Mouse (Mus musculus) liver, embryonic 16.5 days (tissue): Measurements from ENCODE around the gene Dgkz. TPM values are rescaled to one million over a fixed set of nuclear protein-coding genes. Genes with fewer than 3 reads are reported as not detected.

Source experiments
- ATAC-seq: fragments of 200-750 bp; cut with Nextera tagmentation; 2 replicates; pipeline ENCODE4 v1.8.0; 2017; ENCODE audit warnings: low read depth, mild to moderate bottlenecking, moderate number of reproducible peaks, moderate library complexity
- H3K27ac ChIP-seq: fragments of 300-500 bp; sonication (generic); 2 replicates; pipeline ENCODE4 v1.5.1; 2014; ENCODE audit warnings: mild to moderate bottlenecking, low read length
- H3K27me3 ChIP-seq: fragments of 300-500 bp; sonication (generic); 2 replicates; pipeline ENCODE4 v1.6.1; 2014; ENCODE audit warnings: low read depth, low read length, mixed read lengths; ENCODE audit not compliant: control insufficient read depth, insufficient read depth
- H3K36me3 ChIP-seq: fragments of 300-500 bp; sonication (generic); 2 replicates; pipeline ENCODE4 v1.6.1; 2014; ENCODE audit warnings: mild to moderate bottlenecking; ENCODE audit not compliant: control insufficient read depth, insufficient read depth
- H3K4me1 ChIP-seq: fragments of 300-500 bp; sonication (generic); 2 replicates; pipeline ENCODE4 v1.6.1; 2014; ENCODE audit warnings: low read depth, low read length, mixed read lengths; ENCODE audit not compliant: control insufficient read depth
- H3K4me2 ChIP-seq: fragments of 300-500 bp; sonication (generic); 2 replicates; pipeline ENCODE4 v1.6.1; 2014; ENCODE audit warnings: low read depth, low read length, mixed read lengths
- H3K4me3 ChIP-seq: fragments of 300-500 bp; sonication (generic); 2 replicates; pipeline ENCODE4 v1.5.1; 2014; ENCODE audit warnings: low read depth, mild to moderate bottlenecking, low read length
- H3K9ac ChIP-seq: fragments of 300-500 bp; sonication (generic); 2 replicates; pipeline ENCODE4 v1.6.1; 2014; ENCODE audit warnings: low read depth, low read length
- H3K9me3 ChIP-seq: fragments of 300-500 bp; sonication (generic); replicated peaks from 2 replicates; pipeline ENCODE4 v1.6.1; 2016; ENCODE audit warnings: low read length; ENCODE audit not compliant: control insufficient read depth
- WGBS: fragments of 180-500 bp; shearing (Covaris S2); extraction: QIAGEN DNeasy Blood & Tissue Kit; methylation state at CpG from one replicate; pipeline ENCODE4 v1.1.7; 2014; ENCODE audit not compliant: insufficient replicate concordance; 5-methylcytosine and 5-hydroxymethylcytosine counted together
- polyA plus RNA-seq: library from polyadenylated mRNA; unstranded; fragments of >200 nt; fragmentation: Nextera tagmentation; extraction: Ambion mirVana; gene quantifications from 2 replicates; pipeline ENCODE4 v1.2.1, GENCODE M21; 2015

Dgkz gene
- polyA plus RNA-seq, 1 experiment from 2014 or later, result 24.1 TPM

GRCm38 (mm10) chr2:91929936-91930335 is 45.7 kb downstream of the Dgkz start:
- Histone ChIP-seq H3K9me3 (no peaks in the 10 kb centered on the region), H3K27ac (no peak overlapping the region), H3K4me1 (peaks cover 29% of the 10 kb centered on the region), H3K4me3 (no peak overlapping the region), H3K9ac (no peak overlapping the region), H3K4me2 (0 out of 2 replicates have a peak overlapping the region, but pooled peaks have one; percentile 4), H3K36me3 (peaks cover 16% of the 10 kb centered on the region), H3K27me3 (peaks cover 21% of the 10 kb centered on the region)
- no peak for ATAC-seq
- WGBS, result 14% methylated on average over 12 of the region's 12 CpGs

GRCm38 (mm10) chr2:91929455-91929854 is 46.2 kb downstream of the Dgkz start:
- no peaks in the 10 kb centered on the region for H3K9me3 ChIP-seq
- WGBS, result 64% methylated on average over 3 of the region's 3 CpGs
- H3K4me2 ChIP-seq, result no peak overlapping the region
- H3K4me3 ChIP-seq, result no peak overlapping the region
- peaks cover 21% of the 10 kb centered on the region for H3K27me3 ChIP-seq
- no peak overlapping the region for H3K27ac ChIP-seq
- ATAC-seq, result no peak
- H3K36me3 ChIP-seq, result peaks cover 11% of the 10 kb centered on the region
- H3K4me1 ChIP-seq, result peaks cover 29% of the 10 kb centered on the region
- no peak overlapping the region for H3K9ac ChIP-seq

GRCm38 (mm10) chr2:91928534-91929350 is 46.9 kb downstream of the Dgkz start:
- H3K4me1 ChIP-seq, result peaks cover 31% of the 10 kb centered on the region
- H3K36me3 ChIP-seq, result peaks cover 7% of the 10 kb centered on the region
- no peak overlapping the region for H3K4me3 ChIP-seq
- no peaks in the 10 kb centered on the region for H3K9me3 ChIP-seq
- H3K9ac ChIP-seq, result no peak overlapping the region
- no peak overlapping the region for H3K4me2 ChIP-seq
- no peak for ATAC-seq
- peaks cover 28% of the 10 kb centered on the region for H3K27me3 ChIP-seq
- 75% methylated on average over 23 of the region's 23 CpGs for WGBS
- no peak overlapping the region for H3K27ac ChIP-seq

- peaks cover 35% of the 10 kb centered on the region for H3K4me1 ChIP-seq
- peaks cover under 1% of the 10 kb centered on the region; the same call in 1 of the 2 replicates for H3K36me3 ChIP-seq
- H3K9ac ChIP-seq, result no peak overlapping the region
- WGBS, result 36% methylated on average over 34 of the region's 34 CpGs
- H3K4me2 ChIP-seq, result no peak overlapping the region
- no peak overlapping the region for H3K4me3 ChIP-seq
- H3K9me3 ChIP-seq, result no peaks in the 10 kb centered on the region
- H3K27me3 ChIP-seq, result peaks cover 36% of the 10 kb centered on the region
- ATAC-seq, result no peak
- no peak overlapping the region for H3K27ac ChIP-seq
Measured at GRCm38 (mm10) chr2:91927826-91928533, 47.7 kb downstream of the Dgkz start.

- Histone ChIP-seq H3K9me3 (no peaks in the 10 kb centered on the region), H3K4me3 (no peak within 1 kb of the TSS), H3K27me3 (peaks cover 45% of the 10 kb centered on the region), H3K27ac (no peak within 1 kb of the TSS), H3K9ac (no peak within 1 kb of the TSS), H3K36me3 (no peaks in the 10 kb centered on the region), H3K4me1 (peaks cover 35% of the 10 kb centered on the region), H3K4me2 (no peak within 1 kb of the TSS)
- no peak for ATAC-seq
- 69% methylated on average over 3 of the region's 3 CpGs for WGBS
Measured at GRCm38 (mm10) chr2:91926949-91927348, 48.7 kb downstream of the Dgkz start, which contains the start of gene Chrm4. Gene Chrm4, plus strand, starts transcription at chr2:91927249.

- H3K27ac ChIP-seq, result no peak overlapping the region
- ATAC-seq, result no peak
- H3K4me1 ChIP-seq, result peaks cover 30% of the 10 kb centered on the region
- H3K36me3 ChIP-seq, result no peaks in the 10 kb centered on the region
- no peaks in the 10 kb centered on the region for H3K9me3 ChIP-seq
- peaks cover 42% of the 10 kb centered on the region for H3K27me3 ChIP-seq
- no peak overlapping the region for H3K9ac ChIP-seq
- WGBS, result 70% methylated on average over 15 of the region's 15 CpGs
- H3K4me3 ChIP-seq, result no peak overlapping the region
- H3K4me2 ChIP-seq, result no peak overlapping the region
Measured at GRCm38 (mm10) chr2:91925442-91925841, 50.2 kb downstream of the Dgkz start.

GRCm38 (mm10) chr2:91924726-91925125 is 50.9 kb downstream of the Dgkz start:
- Histone ChIP-seq H3K4me1 (peaks cover 30% of the 10 kb centered on the region), H3K27me3 (peaks cover 40% of the 10 kb centered on the region), H3K36me3 (no peaks in the 10 kb centered on the region), H3K9me3 (no peaks in the 10 kb centered on the region), H3K4me2 (no peak overlapping the region), H3K4me3 (no peak overlapping the region), H3K27ac (no peak overlapping the region), H3K9ac (no peak overlapping the region)
- 48% methylated on average over 1 of the region's 1 CpGs for WGBS
- no peak for ATAC-seq

- H3K27ac ChIP-seq, result no peak overlapping the region
- peak overlapping the region; percentile 59 for H3K4me2 ChIP-seq
- no peaks in the 10 kb centered on the region for H3K36me3 ChIP-seq
- H3K4me1 ChIP-seq, result peaks cover 30% of the 10 kb centered on the region
- 3% methylated on average over 54 of the region's 54 CpGs for WGBS
- H3K4me3 ChIP-seq, result peak overlapping the region; percentile 43
- H3K9me3 ChIP-seq, result no peaks in the 10 kb centered on the region
- H3K27me3 ChIP-seq, result peaks cover 40% of the 10 kb centered on the region
- no peak for ATAC-seq
- H3K9ac ChIP-seq, result no peak overlapping the region
Measured at GRCm38 (mm10) chr2:91923415-91924337, 52.0 kb downstream of the Dgkz start.
